Mouse (Mus musculus): ENCODE results near the gene Ggn. TPM values are rescaled to one million over a fixed set of nuclear protein-coding genes. Genes with fewer than 3 reads are reported as not detected.
A peak's percentile ranks its signal among the peaks of the same experiment; 100 is the strongest.
"Not testable (repeated sequence)": the region's sequence is repeated elsewhere in the genome, so short reads cannot be mapped to it uniquely, and the experiment has no call there.

The Ggn gene
- total RNA-seq (2017): 0.63 and 1.5 TPM in 2 replicates

GRCm38 (mm10) chr7:29170066-29170754, at the start of gene Ggn, which contains the start of gene Spred3:
TSS of gene Ggn (plus strand) at chr7:29170210.
TSS of gene Spred3 (minus strand) at chr7:29170411.
- ATAC-seq (replicated peaks in 1 of 2; ENCODE audit: insufficient read depth in 1 of 2, low FRiP score in 2 of 2, low TSS enrichment in 1 of 2, low read depth in 1 of 2, poor library complexity in 2 of 2, severe bottlenecking in 2 of 2): peak; percentile 57 to 60

DNA sequence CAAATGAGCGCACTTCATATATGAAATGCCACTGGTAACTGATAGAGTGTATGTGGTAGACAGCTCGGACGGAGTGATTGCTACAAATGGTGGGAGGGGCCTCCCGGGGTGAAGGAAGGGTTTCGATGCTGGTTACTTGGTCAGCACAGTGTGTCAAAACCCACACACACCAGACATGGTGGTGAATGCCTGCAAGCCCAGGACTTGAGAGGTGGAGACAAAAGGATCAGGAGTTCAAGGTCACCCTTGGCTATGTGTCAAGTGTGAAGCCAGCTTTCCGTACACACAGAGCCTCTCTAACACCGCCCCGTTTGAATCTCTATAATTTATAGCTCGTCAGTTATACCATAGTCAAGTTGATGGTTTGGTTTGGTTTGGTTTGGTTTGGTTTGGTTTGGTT, 47.2 kb upstream of the Ggn start:
- no peak for ATAC-seq (replicated peaks in 1 of 2; ENCODE audit: insufficient read depth in 1 of 2, low FRiP score in 2 of 2, low TSS enrichment in 1 of 2, low read depth in 1 of 2, poor library complexity in 2 of 2, severe bottlenecking in 2 of 2)

- no peak for ATAC-seq (replicated peaks in 1 of 2; ENCODE audit: insufficient read depth in 1 of 2, low FRiP score in 2 of 2, low TSS enrichment in 1 of 2, low read depth in 1 of 2, poor library complexity in 2 of 2, severe bottlenecking in 2 of 2)
These were observed 46.3 kb upstream of the Ggn start for GRCm38 (mm10) chr7:29123531-29124358.

GRCm38 (mm10) chr7:29124970-29125369, 45.0 kb upstream of the Ggn start, which contains the start of gene Ryr1:
TSS of gene Ryr1 (minus strand) at chr7:29125179.
- ATAC-seq (replicated peaks in 1 of 2; ENCODE audit: insufficient read depth in 1 of 2, low FRiP score in 2 of 2, low TSS enrichment in 1 of 2, low read depth in 1 of 2, poor library complexity in 2 of 2, severe bottlenecking in 2 of 2): peak; percentile 89 to 92

DNA sequence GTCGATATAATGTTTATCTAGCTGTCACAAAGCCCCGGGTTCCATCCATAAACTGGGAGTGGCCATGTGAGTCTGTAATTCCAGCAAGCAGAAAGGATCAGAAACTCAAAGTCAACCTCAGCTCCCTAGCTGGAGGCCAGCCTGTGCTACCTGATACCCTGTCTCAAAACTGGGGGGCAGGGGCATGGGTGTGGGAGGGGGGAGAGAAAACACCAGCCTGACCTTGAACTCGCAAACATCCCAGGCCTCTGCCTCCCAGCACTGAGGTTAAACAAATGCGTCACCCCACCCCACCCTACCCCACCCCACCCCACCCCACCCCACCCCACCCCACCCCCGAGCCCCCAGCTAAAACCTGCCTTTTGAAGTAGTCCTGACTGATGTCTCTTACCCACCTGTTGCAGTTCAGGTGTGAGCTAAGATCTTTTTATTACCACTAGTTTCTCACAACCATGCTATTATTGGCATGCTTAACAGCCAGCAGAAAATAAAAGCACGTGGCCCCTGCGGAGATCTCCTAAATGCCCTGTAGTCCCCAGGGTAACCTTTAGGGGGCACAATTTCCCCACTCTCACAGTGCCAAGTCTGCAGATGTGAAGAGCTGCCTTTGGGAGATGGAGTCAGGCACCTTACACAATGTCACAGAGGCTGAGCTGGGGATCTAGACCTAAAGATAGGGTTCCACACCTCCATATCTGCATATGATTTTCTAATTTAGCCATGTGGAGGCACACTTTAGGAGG, 43.7 kb upstream of the Ggn start:
- peak; percentile 43 to 70; a peak in 2 of 4 replicates for ATAC-seq (replicated peaks in 1 of 2; ENCODE audit: insufficient read depth in 1 of 2, low FRiP score in 2 of 2, low TSS enrichment in 1 of 2, low read depth in 1 of 2, poor library complexity in 2 of 2, severe bottlenecking in 2 of 2)

GRCm38 (mm10) chr7:29128725-29129124, 41.3 kb upstream of the Ggn start:
- ATAC-seq (replicated peaks in 1 of 2; ENCODE audit: insufficient read depth in 1 of 2, low FRiP score in 2 of 2, low TSS enrichment in 1 of 2, low read depth in 1 of 2, poor library complexity in 2 of 2, severe bottlenecking in 2 of 2): peak; percentile 57 to 63; a peak in 3 of 4 replicates

- ATAC-seq (replicated peaks in 1 of 2; ENCODE audit: insufficient read depth in 1 of 2, low FRiP score in 2 of 2, low TSS enrichment in 1 of 2, low read depth in 1 of 2, poor library complexity in 2 of 2, severe bottlenecking in 2 of 2): no peak
These were observed 35.8 kb upstream of the Ggn start for GRCm38 (mm10) chr7:29134230-29134629.

- ATAC-seq (replicated peaks in 1 of 2; ENCODE audit: insufficient read depth in 1 of 2, low FRiP score in 2 of 2, low TSS enrichment in 1 of 2, low read depth in 1 of 2, poor library complexity in 2 of 2, severe bottlenecking in 2 of 2): peak; percentile 84 to 97
These were observed 35.2 kb upstream of the Ggn start, which contains the start of gene Rasgrp4 for GRCm38 (mm10) chr7:29134693-29135386. TSS of gene Rasgrp4 (plus strand) at chr7:29134851.

GRCm38 (mm10) chr7:29137429-29137828, 32.6 kb upstream of the Ggn start:
- no peak for ATAC-seq (replicated peaks in 1 of 2; ENCODE audit: insufficient read depth in 1 of 2, low FRiP score in 2 of 2, low TSS enrichment in 1 of 2, low read depth in 1 of 2, poor library complexity in 2 of 2, severe bottlenecking in 2 of 2)

GRCm38 (mm10) chr7:29139237-29139636, 30.8 kb upstream of the Ggn start:
- ATAC-seq (replicated peaks in 1 of 2; ENCODE audit: insufficient read depth in 1 of 2, low FRiP score in 2 of 2, low TSS enrichment in 1 of 2, low read depth in 1 of 2, poor library complexity in 2 of 2, severe bottlenecking in 2 of 2): not testable (repeated sequence)

GRCm38 (mm10) chr7:29141416-29141815, 28.6 kb upstream of the Ggn start:
- no peak for ATAC-seq (replicated peaks in 1 of 2; ENCODE audit: insufficient read depth in 1 of 2, low FRiP score in 2 of 2, low TSS enrichment in 1 of 2, low read depth in 1 of 2, poor library complexity in 2 of 2, severe bottlenecking in 2 of 2)

DNA sequence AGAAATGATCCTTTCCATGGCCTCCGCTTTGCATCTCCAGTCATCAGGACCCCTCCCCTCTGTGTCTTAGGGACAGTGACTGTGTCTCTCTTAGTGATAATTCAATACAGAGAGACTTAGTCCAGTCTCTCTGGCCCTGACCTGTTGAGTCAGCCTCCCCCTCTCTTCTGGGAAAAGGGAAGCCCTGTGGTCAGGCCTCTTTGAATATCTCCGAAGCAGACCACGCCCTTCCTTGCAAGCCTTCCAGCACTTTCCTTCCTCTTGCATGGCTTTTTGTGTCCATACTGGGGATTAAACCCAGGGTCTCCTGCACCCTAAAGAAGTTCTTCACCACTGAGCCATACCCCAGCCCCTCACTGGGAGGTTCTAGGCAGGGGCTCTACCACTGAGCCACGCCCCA, 26.0 kb upstream of the Ggn start:
- peak; percentile 42 to 62; a peak in 1 of 4 replicates for ATAC-seq (replicated peaks in 1 of 2; ENCODE audit: insufficient read depth in 1 of 2, low FRiP score in 2 of 2, low TSS enrichment in 1 of 2, low read depth in 1 of 2, poor library complexity in 2 of 2, severe bottlenecking in 2 of 2)

DNA sequence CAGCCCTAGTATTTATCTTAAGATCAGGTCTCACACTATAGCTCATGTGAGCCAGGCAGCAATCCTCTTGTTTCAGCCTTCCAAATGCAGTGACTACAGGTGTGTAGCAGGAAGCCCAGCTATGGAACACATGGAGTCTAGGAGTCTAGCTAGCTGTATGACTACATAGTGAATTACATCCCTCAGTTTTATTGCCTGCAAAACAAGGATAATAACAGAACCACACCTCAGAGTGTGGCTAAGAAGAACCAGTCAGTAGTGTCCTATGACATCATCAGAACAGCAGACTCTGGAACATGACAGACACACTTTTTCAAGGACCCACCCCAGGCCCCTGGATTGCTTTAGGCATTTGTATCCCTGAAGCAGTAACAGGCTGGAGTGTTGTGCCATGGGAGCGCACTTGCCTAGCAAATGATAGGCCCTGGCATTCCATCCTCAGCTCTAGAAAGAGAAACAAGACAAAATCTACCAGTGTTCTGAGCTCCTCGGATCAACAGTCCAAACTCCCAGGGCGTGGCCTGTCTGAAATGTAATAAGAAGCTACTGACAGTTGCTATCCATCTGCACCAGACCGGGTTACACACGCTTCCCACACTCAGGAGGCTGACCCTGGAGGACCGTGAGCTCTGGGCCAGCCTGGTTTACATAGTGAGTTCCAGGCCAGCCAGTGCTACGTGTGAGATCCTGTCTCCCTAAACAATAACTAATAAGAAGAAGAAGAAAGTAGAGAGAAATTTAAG, 23.2 kb upstream of the Ggn start:
- ATAC-seq (replicated peaks in 1 of 2; ENCODE audit: insufficient read depth in 1 of 2, low FRiP score in 2 of 2, low TSS enrichment in 1 of 2, low read depth in 1 of 2, poor library complexity in 2 of 2, severe bottlenecking in 2 of 2): no peak

DNA sequence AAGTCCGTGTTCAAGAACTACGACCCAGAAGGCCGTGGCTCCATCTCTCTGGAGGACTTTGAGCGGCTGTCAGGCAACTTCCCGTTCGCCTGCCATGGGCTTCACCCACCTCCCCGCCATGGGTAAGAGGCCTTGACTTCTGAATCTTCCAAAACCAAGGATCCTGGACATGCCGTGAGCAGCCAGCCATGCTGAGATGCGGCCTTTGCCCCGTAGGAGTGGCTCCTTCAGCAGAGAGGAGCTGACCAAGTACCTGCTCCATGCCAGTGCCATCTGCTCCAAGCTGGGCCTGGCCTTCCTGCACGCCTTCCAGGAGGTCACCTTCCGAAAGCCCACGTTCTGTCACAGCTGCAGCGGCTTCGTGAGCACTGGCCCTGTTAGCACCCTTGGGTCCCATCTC, 21.2 kb upstream of the Ggn start:
- ATAC-seq (replicated peaks in 1 of 2; ENCODE audit: insufficient read depth in 1 of 2, low FRiP score in 2 of 2, low TSS enrichment in 1 of 2, low read depth in 1 of 2, poor library complexity in 2 of 2, severe bottlenecking in 2 of 2): no peak

- no peak for ATAC-seq (replicated peaks in 1 of 2; ENCODE audit: insufficient read depth in 1 of 2, low FRiP score in 2 of 2, low TSS enrichment in 1 of 2, low read depth in 1 of 2, poor library complexity in 2 of 2, severe bottlenecking in 2 of 2)
These were observed 18.5 kb upstream of the Ggn start for GRCm38 (mm10) chr7:29151486-29151885.

DNA sequence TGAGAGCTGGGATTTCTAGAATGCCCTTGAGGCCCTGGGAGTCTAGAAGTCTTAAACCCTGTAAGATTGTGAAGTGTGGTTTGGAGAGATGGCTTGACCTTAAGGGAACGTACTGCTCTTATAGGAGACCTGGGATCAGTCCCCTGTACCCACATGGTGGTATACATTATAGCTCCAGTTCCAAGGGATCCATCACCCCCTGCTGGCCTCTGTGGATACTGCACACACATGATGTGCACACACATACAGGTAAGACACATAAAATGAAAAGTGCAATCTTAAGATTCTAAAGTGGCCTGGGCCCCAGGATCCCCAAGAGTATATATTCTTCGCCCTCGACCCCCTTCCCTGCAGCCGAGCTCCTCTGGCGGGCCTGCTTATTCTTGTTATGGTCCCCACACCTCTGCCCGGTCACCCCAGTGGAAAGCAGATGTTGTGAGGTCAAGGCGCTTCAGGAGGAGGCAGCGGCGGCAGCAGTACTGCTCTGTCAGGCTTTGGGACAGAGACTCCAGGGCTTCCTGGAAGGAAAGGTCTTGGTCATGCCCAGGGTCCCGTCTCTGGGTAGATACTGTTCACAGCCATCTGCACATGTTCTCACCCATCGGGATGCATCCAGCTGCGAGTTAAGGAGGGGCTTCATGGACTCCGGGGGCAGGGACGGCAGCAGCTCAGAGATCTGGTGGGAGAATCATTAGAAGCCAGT, 15.8 kb upstream of the Ggn start:
- ATAC-seq (replicated peaks in 1 of 2; ENCODE audit: insufficient read depth in 1 of 2, low FRiP score in 2 of 2, low TSS enrichment in 1 of 2, low read depth in 1 of 2, poor library complexity in 2 of 2, severe bottlenecking in 2 of 2): no peak
